In the genomic region with DNA sequence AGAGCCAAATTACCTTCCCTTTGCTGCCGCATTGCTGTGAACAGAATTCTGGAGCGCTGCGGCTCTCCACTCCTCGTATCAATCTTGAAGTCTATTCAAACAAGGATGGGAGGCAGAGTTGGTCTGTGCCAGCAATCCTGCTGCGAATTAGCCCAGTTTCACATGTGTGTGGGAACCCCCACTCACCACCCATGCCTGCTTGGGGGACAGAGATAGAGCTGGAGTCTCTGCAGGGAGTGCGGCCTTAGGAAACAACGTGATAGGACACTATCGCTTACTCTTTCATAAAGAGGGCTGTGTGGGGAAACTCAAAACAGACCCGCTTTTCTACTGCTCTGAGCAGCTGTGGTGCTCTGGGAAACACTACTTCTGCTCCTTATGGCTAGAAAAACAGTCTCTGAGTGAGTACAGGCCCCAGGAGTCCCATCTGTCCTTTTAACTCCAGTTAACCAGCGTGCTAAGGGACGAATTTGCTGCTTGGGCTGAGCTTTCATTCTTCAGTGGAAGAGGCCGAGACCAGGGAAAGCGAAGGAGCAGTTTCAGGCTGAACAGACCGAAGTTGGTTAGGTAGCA, we compare ENCODE assay signal across 11 mouse cellular contexts.
A peak's percentile ranks its signal among the peaks of the same experiment; 100 is the strongest.
DNase-seq lines count a peak whose midpoint lies in the region; ATAC-seq and TF ChIP-seq lines count a peak whose summit lies in the region.
"Had no signal": no experiment of that assay in that cellular context is flagged by ENCODE, and none has a peak within 500 bp of the region (broad histone marks: within the 10 kb centered on the region; RNA-seq: fewer than 3 reads in every experiment).

No protein-coding gene starts in this region.

- TF ChIP-seq CTCF in hindbrain, postnatal 0 days (IDR thresholded peaks at IDR 0.05; ENCODE audit: low read depth) = no peak

- H3K27me3 ChIP-seq in hindbrain, embryonic 10.5 days (ENCODE audit: insufficient read depth, poor library complexity, severe bottlenecking) = no peaks in the 10 kb centered on the region
- H3K27me3 ChIP-seq in hindbrain, embryonic 14.5 days (ENCODE audit: control insufficient read depth, insufficient read depth, low read length) = no peaks in the 10 kb centered on the region
- H3K27me3 ChIP-seq in hindbrain, postnatal 0 days (ENCODE audit: insufficient read depth, low read length) = no peaks in the 10 kb centered on the region

- H3K4me1 ChIP-seq in hindbrain, embryonic 10.5 days (replicated peaks) = 0 out of 2 replicates have a peak, but pooled peaks cover 5% of the 10 kb centered on the region
- H3K4me1 ChIP-seq in hindbrain, embryonic 14.5 days (replicated peaks; ENCODE audit: control insufficient read depth, insufficient read depth, low read length) = no peaks in the 10 kb centered on the region
- H3K4me1 ChIP-seq in hindbrain, postnatal 0 days (ENCODE audit: insufficient read depth, low read length) = no peaks in the 10 kb centered on the region

- H3K36me3 ChIP-seq in hindbrain, embryonic 10.5 days = no peaks in the 10 kb centered on the region
- no peaks in the 10 kb centered on the region for H3K36me3 ChIP-seq in hindbrain, embryonic 14.5 days (replicated peaks; ENCODE audit: control insufficient read depth, insufficient read depth)
- H3K36me3 ChIP-seq in hindbrain, postnatal 0 days (ENCODE audit: insufficient read depth, low read length) = no peaks in the 10 kb centered on the region

- ATAC-seq in hindbrain, embryonic 14.5 days (ENCODE audit: low FRiP score) = no peak
- 0 out of 2 replicates have a peak, but pooled peaks have one; percentile 27 for ATAC-seq in hindbrain, postnatal 0 days
- ATAC-seq: inflammation-experienced regulatory T-cells, adult 6 months had no signal

- H3K4me2 ChIP-seq in hindbrain, embryonic 14.5 days (replicated peaks) = no peak overlapping the region
- H3K4me2 ChIP-seq in hindbrain, postnatal 0 days (ENCODE audit: low read depth, low read length) = peak overlapping the region; percentile 21; the same call in 1 of the 2 replicates

- WGBS in hindbrain, embryonic 10.5 days = 59% methylated on average over 14 of the region's 14 CpGs
- 60% methylated on average over 14 of the region's 14 CpGs for WGBS in hindbrain, embryonic 14.5 days
- 46% methylated on average over 14 of the region's 14 CpGs for WGBS in hindbrain, postnatal 0 days

- no peak overlapping the region for H3K9ac ChIP-seq in hindbrain, embryonic 14.5 days
- H3K9ac ChIP-seq in hindbrain, postnatal 0 days (replicated peaks; ENCODE audit: low read length) = no peak overlapping the region

- H3K9me3 ChIP-seq in hindbrain, embryonic 10.5 days = no peaks in the 10 kb centered on the region
- no peaks in the 10 kb centered on the region for H3K9me3 ChIP-seq in hindbrain, embryonic 14.5 days (ENCODE audit: control insufficient read depth, low read length)
- no peaks in the 10 kb centered on the region for H3K9me3 ChIP-seq in hindbrain, postnatal 0 days (ENCODE audit: low read length)

- peak overlapping the region; percentile 40; the same call in 1 of the 2 replicates for H3K27ac ChIP-seq in hindbrain, embryonic 10.5 days
- no peak overlapping the region for H3K27ac ChIP-seq in hindbrain, embryonic 14.5 days
- peak overlapping the region; percentile 51; the same call in 1 of the 2 replicates for H3K27ac ChIP-seq in hindbrain, postnatal 0 days

- no peak overlapping the region for H3K4me3 ChIP-seq in hindbrain, embryonic 10.5 days
- no peak overlapping the region for H3K4me3 ChIP-seq in hindbrain, embryonic 14.5 days (replicated peaks; ENCODE audit: low read length)
- no peak overlapping the region for H3K4me3 ChIP-seq in hindbrain, postnatal 0 days (ENCODE audit: low read length)

- DNase-seq in hindbrain, embryonic 10.5 days (ENCODE audit: low spot score) = peak; percentile 7
- no peak for DNase-seq in hindbrain, embryonic 14.5 days (ENCODE audit: low spot score)
- peak; percentile 69 for DNase-seq in brain, adult 2 months (ENCODE audit: low read depth, low spot score)
- DNase-seq in cerebellum, adult 9-11 months = peak; percentile 57
- peak; percentile 48 for DNase-seq in hindbrain, postnatal 0 days (ENCODE audit: low spot score)
- DNase-seq in ovary, adult 18-20 months (ENCODE audit: low spot score) = no peak
- DNase-seq in gastrocnemius, postnatal 10 days = no peak
- no peak for DNase-seq in ovary, postnatal 10 days (ENCODE audit: low spot score)
- DNase-seq: gastrocnemius, postnatal 14 days; thymus, postnatal 25 days had no signal

Comparison
In these comparisons a context has a peak if more than half of its experiments do, and no peak if none do; other contexts are left out.
1. DNase-seq: peak in hindbrain, embryonic 10.5 days (single experiment), brain, adult 2 months (single experiment), cerebellum, adult 9-11 months (single experiment) and hindbrain, postnatal 0 days (single experiment); none in hindbrain, embryonic 14.5 days (single experiment), ovary, adult 18-20 months (single experiment), gastrocnemius, postnatal 10 days (single experiment) and ovary, postnatal 10 days (single experiment).